Mouse (Mus musculus): ENCODE data around the gene Osm.

DNA sequence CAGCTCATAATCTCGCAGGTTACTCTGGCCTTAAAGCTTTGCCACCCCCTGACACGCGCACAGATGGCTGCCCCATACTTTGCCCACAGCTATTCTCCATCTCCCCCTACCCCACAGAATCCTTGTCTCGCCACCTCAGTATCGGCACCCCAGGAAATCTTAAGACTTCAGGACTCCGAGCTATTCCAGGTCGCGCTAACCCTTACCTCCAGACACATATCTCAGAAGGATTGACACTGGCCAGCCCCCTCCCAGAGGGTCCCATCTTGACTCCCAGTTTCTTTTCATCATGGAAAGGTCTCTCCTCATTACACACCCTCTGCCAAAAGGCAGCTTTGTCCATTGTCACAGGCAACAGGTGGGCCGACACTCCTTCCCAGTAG lies 48.9 kb upstream of the Osm start:
- TF ChIP-seq POLR2A (IDR thresholded peaks at IDR 0.05; ENCODE audit: extremely low read depth, insufficient read depth, low read length) (no peak), CTCF (IDR thresholded peaks at IDR 0.05; ENCODE audit: low read depth, low read length) (no peak)
